Mouse (Mus musculus) lung, postnatal 36 days (tissue): ENCODE measurements at regions not wholly inside any gene's neighbourhood (a gene's known extent, or its start where the extent isn't known, plus 50 kb on each side); places are given as distances from the start of the nearest gene placed in this dataset.

ENCODE experiments used
- DNase-seq: peaks from one replicate; pipeline ENCODE4 v3.0.0; 2022; ENCODE audit warnings: mixed read lengths

- peak; percentile 22 for DNase-seq
These were observed 52.3 kb upstream of the Cux1 start for GRCm38 (mm10) chr5:136619315-136620231.

GRCm38 (mm10) chr5:136620234-136620633, 52.9 kb upstream of the Cux1 start:
- peak; percentile 53 for DNase-seq

- DNase-seq: no peak
These were observed 54.2 kb upstream of the Cux1 start for GRCm38 (mm10) chr5:136621336-136622125.

GRCm38 (mm10) chr5:136622152-136622551, 54.9 kb upstream of the Cux1 start:
- DNase-seq: no peak

GRCm38 (mm10) chr5:136622721-136623542, 55.6 kb upstream of the Cux1 start:
- peak; percentile 82 for DNase-seq

- DNase-seq: no peak
These were observed 56.5 kb upstream of the Cux1 start for GRCm38 (mm10) chr5:136623791-136624190.

- peak; percentile 11 for DNase-seq
These were observed 58.1 kb upstream of the Cux1 start for GRCm38 (mm10) chr5:136625176-136625991.

GRCm38 (mm10) chr5:136626142-136626771, 59.0 kb upstream of the Cux1 start:
- DNase-seq: no peak

GRCm38 (mm10) chr5:136626891-136627290, 59.6 kb upstream of the Cux1 start:
- DNase-seq: peak; percentile 29

GRCm38 (mm10) chr5:136627671-136628292, 60.5 kb upstream of the Cux1 start:
- peak; percentile 35 for DNase-seq

- DNase-seq: no peak
These were observed 61.2 kb upstream of the Cux1 start for GRCm38 (mm10) chr5:136628502-136628901.

- no peak for DNase-seq
These were observed 60.7 kb upstream of the Myl10 start for GRCm38 (mm10) chr5:136632286-136632685.

- no peak for DNase-seq
These were observed 59.0 kb upstream of the Myl10 start for GRCm38 (mm10) chr5:136633901-136634300.

GRCm38 (mm10) chr5:136635119-136635518, 57.8 kb upstream of the Myl10 start:
- no peak for DNase-seq

GRCm38 (mm10) chr5:136636476-136636875, 56.5 kb upstream of the Myl10 start:
- DNase-seq: no peak

- no peak for DNase-seq
These were observed 55.1 kb upstream of the Myl10 start for GRCm38 (mm10) chr5:136637872-136638271.

- DNase-seq: no peak
These were observed 51.9 kb upstream of the Myl10 start for GRCm38 (mm10) chr5:136640871-136641619.

GRCm38 (mm10) chr5:136642208-136642607, 50.7 kb upstream of the Myl10 start:
- DNase-seq: peak; percentile 30
